Mouse (Mus musculus): ENCODE data around the gene Gm10563. TPM values are rescaled to one million over a fixed set of nuclear protein-coding genes. Genes with fewer than 3 reads are reported as not detected.

Gene Gm10563
- polyA plus RNA-seq, 1 experiment from 2014 or later = not detected

GRCm38 (mm10) chr4:155660641-155661040, 15.4 kb upstream of the Gm10563 start:
- Histone ChIP-seq H3K27me3 (ENCODE audit: insufficient read depth, low read length) (no peaks in the 10 kb centered on the region), H3K4me2 (ENCODE audit: low read length) (no peak overlapping the region), H3K9me3 (replicated peaks; ENCODE audit: low read length) (no peaks in the 10 kb centered on the region), H3K36me3 (ENCODE audit: insufficient read depth, low read length) (peaks cover 12% of the 10 kb centered on the region; the same call in 1 of the 2 replicates), H3K4me1 (replicated peaks; ENCODE audit: insufficient read depth, low read length) (no peaks in the 10 kb centered on the region), H3K27ac (no peak overlapping the region), H3K9ac (ENCODE audit: low read depth, low read length) (no peak overlapping the region), H3K4me3 (replicated peaks; ENCODE audit: low read depth, low read length) (no peak overlapping the region)
- peak; percentile 50; the same call in 1 of the 2 replicates for ATAC-seq (replicated peaks; ENCODE audit: low FRiP score, low read depth)
- WGBS = 64% methylated on average over 12 of the region's 12 CpGs
- DNase-seq (ENCODE audit: low spot score) = peak; percentile 21
- no peak for TF ChIP-seq CTCF (IDR thresholded peaks at IDR 0.05; ENCODE audit: low read depth)

- H3K4me3 ChIP-seq (replicated peaks; ENCODE audit: low read depth, low read length) = no peak overlapping the region
- no peak for DNase-seq (ENCODE audit: low spot score)
- no peak overlapping the region for H3K4me2 ChIP-seq (ENCODE audit: low read length)
- H3K27ac ChIP-seq = no peak overlapping the region
- no peak overlapping the region for H3K9ac ChIP-seq (ENCODE audit: low read depth, low read length)
- H3K36me3 ChIP-seq (ENCODE audit: insufficient read depth, low read length) = peaks cover 12% of the 10 kb centered on the region; the same call in 1 of the 2 replicates
- H3K4me1 ChIP-seq (replicated peaks; ENCODE audit: insufficient read depth, low read length) = peaks cover 17% of the 10 kb centered on the region
- WGBS = 92% methylated on average over 10 of the region's 10 CpGs
- no peaks in the 10 kb centered on the region; the same call in 1 of the 2 replicates for H3K27me3 ChIP-seq (ENCODE audit: insufficient read depth, low read length)
- no peak for TF ChIP-seq CTCF (IDR thresholded peaks at IDR 0.05; ENCODE audit: low read depth)
- no peak for ATAC-seq (replicated peaks; ENCODE audit: low FRiP score, low read depth)
- H3K9me3 ChIP-seq (replicated peaks; ENCODE audit: low read length) = no peaks in the 10 kb centered on the region
Measured at GRCm38 (mm10) chr4:155658961-155659360, 13.8 kb upstream of the Gm10563 start.

- Histone ChIP-seq H3K9me3 (replicated peaks; ENCODE audit: low read length) (no peaks in the 10 kb centered on the region), H3K4me2 (ENCODE audit: low read length) (no peak overlapping the region), H3K4me3 (replicated peaks; ENCODE audit: low read depth, low read length) (no peak overlapping the region), H3K9ac (ENCODE audit: low read depth, low read length) (no peak overlapping the region), H3K27me3 (ENCODE audit: insufficient read depth, low read length) (no peaks in the 10 kb centered on the region; the same call in 1 of the 2 replicates), H3K4me1 (replicated peaks; ENCODE audit: insufficient read depth, low read length) (peaks cover 40% of the 10 kb centered on the region), H3K27ac (no peak overlapping the region), H3K36me3 (ENCODE audit: insufficient read depth, low read length) (peaks cover 12% of the 10 kb centered on the region; the same call in 1 of the 2 replicates)
- ATAC-seq (replicated peaks; ENCODE audit: low FRiP score, low read depth) = no peak
- no peak for DNase-seq (ENCODE audit: low spot score)
- TF ChIP-seq CTCF (IDR thresholded peaks at IDR 0.05; ENCODE audit: low read depth) = no peak
- WGBS = 92% methylated on average over 13 of the region's 13 CpGs
Measured at GRCm38 (mm10) chr4:155656214-155656751, 11.1 kb upstream of the Gm10563 start.

DNA sequence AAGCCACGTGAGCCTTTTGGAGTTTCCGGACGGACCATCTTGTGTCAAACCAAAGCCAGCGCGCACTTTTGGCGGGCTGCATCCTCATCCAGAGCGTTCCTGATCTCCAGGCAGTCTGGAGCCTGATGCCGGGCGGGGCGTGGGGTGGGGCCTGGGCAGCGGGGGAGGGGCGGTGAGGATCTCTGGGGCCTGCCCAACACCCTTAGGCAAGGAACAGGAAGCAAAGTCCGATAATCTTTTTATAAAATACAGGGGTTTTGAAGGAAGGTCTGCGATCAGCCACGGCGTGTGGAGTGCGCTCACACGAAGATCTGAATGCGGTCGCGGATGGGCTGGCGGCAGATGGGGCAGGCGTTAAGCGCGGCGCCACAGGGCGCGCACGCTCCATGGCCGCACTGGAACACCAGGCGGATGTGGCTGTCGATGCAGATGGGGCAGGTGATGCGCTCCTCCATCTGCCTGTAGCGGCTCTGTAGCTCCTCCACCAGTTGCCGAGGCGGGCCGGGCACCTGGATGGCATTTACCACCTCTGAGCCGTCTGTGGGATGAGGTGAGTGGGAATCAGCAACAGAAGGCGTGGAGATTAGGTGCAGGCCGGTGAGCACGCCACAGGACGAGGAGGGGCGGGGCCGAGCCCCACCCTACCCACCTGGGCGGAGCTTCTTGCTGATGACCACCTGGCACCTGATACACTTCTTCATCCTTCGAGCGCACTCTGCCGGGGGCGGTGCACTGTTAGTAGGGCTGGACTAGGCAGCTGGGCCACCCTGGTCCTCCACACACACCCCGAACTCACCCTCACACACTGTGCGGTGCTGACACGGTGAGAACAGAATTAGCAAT, 9.5 kb upstream of the Gm10563 start:
- TF ChIP-seq CTCF (IDR thresholded peaks at IDR 0.05; ENCODE audit: low read depth) = no peak
- Histone ChIP-seq H3K27ac (peak overlapping the region; percentile 81; the same call in 1 of the 2 replicates), H3K36me3 (ENCODE audit: insufficient read depth, low read length) (peaks cover 16% of the 10 kb centered on the region; the same call in 1 of the 2 replicates), H3K4me3 (replicated peaks; ENCODE audit: low read depth, low read length) (peak overlapping the region; percentile 44), H3K9ac (ENCODE audit: low read depth, low read length) (peak overlapping the region; percentile 70), H3K4me2 (ENCODE audit: low read length) (peak overlapping the region; percentile 86), H3K9me3 (replicated peaks; ENCODE audit: low read length) (no peaks in the 10 kb centered on the region), H3K27me3 (ENCODE audit: insufficient read depth, low read length) (no peaks in the 10 kb centered on the region; the same call in 1 of the 2 replicates), H3K4me1 (replicated peaks; ENCODE audit: insufficient read depth, low read length) (peaks cover 42% of the 10 kb centered on the region)
- DNase-seq (ENCODE audit: low spot score) (peak; percentile 57), ATAC-seq (replicated peaks; ENCODE audit: low FRiP score, low read depth) (peak; percentile 25)
- WGBS = 2% methylated on average over 52 of the region's 52 CpGs

GRCm38 (mm10) chr4:155654183-155654455, 8.9 kb upstream of the Gm10563 start:
- Histone ChIP-seq H3K27ac (0 out of 2 replicates have a peak overlapping the region, but pooled peaks have one; percentile 81), H3K9me3 (replicated peaks; ENCODE audit: low read length) (no peaks in the 10 kb centered on the region), H3K36me3 (ENCODE audit: insufficient read depth, low read length) (peaks cover 21% of the 10 kb centered on the region), H3K9ac (ENCODE audit: low read depth, low read length) (peak overlapping the region; percentile 70; the same call in 1 of the 2 replicates), H3K4me2 (ENCODE audit: low read length) (peak overlapping the region; percentile 86), H3K4me3 (replicated peaks; ENCODE audit: low read depth, low read length) (peak overlapping the region; percentile 44), H3K4me1 (replicated peaks; ENCODE audit: insufficient read depth, low read length) (peaks cover 42% of the 10 kb centered on the region), H3K27me3 (ENCODE audit: insufficient read depth, low read length) (no peaks in the 10 kb centered on the region; the same call in 1 of the 2 replicates)
- TF ChIP-seq CTCF (IDR thresholded peaks at IDR 0.05; ENCODE audit: low read depth) = no peak
- ATAC-seq (replicated peaks; ENCODE audit: low FRiP score, low read depth) = no peak
- 3% methylated on average over 6 of the region's 6 CpGs for WGBS
- DNase-seq (ENCODE audit: low spot score) = no peak

DNA sequence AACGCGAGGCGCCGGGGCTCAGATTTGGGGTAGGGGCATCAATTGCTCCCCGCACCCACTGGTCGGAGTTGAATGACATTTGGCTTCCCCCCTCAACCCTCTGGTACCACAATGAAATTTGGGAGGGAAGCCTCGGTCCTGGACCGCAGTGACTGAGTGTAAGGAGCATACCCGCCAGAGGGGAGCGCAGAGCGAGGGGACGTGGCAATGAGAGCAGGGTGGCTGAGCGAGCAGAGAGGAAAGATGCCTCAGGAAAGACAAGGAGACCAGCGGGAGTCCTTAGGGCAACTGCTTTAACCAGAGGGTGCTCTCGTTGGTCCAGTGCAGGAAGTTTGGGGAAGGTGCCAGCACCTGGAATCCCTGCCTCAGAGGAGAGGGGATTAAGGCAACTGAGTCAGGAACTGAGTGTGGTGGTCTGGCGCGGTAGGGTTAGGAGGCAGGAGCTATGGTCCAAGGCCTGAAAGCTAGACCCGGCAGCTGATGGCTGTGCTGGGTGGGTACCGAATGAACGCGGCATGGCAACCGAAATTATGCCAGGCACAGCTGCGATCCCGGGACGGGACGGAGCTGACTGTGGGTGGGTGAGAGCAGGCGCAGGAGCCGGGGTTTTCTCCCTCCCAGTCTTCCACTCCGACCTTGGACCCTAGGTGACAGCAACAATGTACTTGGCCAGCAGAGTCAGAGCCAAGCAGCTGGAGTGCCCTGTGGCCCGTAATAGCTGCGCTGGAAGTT, 8.4 kb upstream of the Gm10563 start:
- H3K9ac ChIP-seq (ENCODE audit: low read depth, low read length) = peak overlapping the region; percentile 70
- H3K27me3 ChIP-seq (ENCODE audit: insufficient read depth, low read length) = no peaks in the 10 kb centered on the region; the same call in 1 of the 2 replicates
- peaks cover 22% of the 10 kb centered on the region for H3K36me3 ChIP-seq (ENCODE audit: insufficient read depth, low read length)
- WGBS = 1% methylated on average over 31 of the region's 31 CpGs
- peak overlapping the region; percentile 44 for H3K4me3 ChIP-seq (replicated peaks; ENCODE audit: low read depth, low read length)
- peaks cover 42% of the 10 kb centered on the region for H3K4me1 ChIP-seq (replicated peaks; ENCODE audit: insufficient read depth, low read length)
- TF ChIP-seq CTCF (IDR thresholded peaks at IDR 0.05; ENCODE audit: low read depth) = peak; percentile 42; the same call in 1 of the 2 replicates
- H3K27ac ChIP-seq = peak overlapping the region; percentile 81
- peak; percentile 12; the same call in 1 of the 2 replicates for ATAC-seq (replicated peaks; ENCODE audit: low FRiP score, low read depth)
- peak; percentile 80 for DNase-seq (ENCODE audit: low spot score)
- H3K4me2 ChIP-seq (ENCODE audit: low read length) = peak overlapping the region; percentile 86
- H3K9me3 ChIP-seq (replicated peaks; ENCODE audit: low read length) = no peaks in the 10 kb centered on the region
